Mouse (Mus musculus) neural tube, embryonic 13.5 days (tissue): ENCODE measurements at regions not wholly inside any gene's neighbourhood (a gene's known extent, or its start where the extent isn't known, plus 50 kb on each side); places are given as distances from the start of the nearest gene placed in this dataset.
A peak's percentile ranks its signal among the peaks of the same experiment; 100 is the strongest.

Experiments used
- ATAC-seq: fragments of 200-750 bp; cut with Nextera tagmentation; 2 replicates; pipeline ENCODE4 v1.8.0; 2017; ENCODE audit warnings: low read depth, mild to moderate bottlenecking, moderate TSS enrichment, moderate library complexity
- H3K27ac ChIP-seq: fragments of 300-500 bp; sonication (generic); replicated peaks from 2 replicates; pipeline ENCODE4 v1.5.1; 2015; ENCODE audit warnings: moderate library complexity, mild to moderate bottlenecking, inconsistent platforms
- H3K27me3 ChIP-seq: fragments of 300-500 bp; sonication (generic); 2 replicates; pipeline ENCODE4 v1.6.1; 2015; ENCODE audit warnings: mild to moderate bottlenecking, inconsistent platforms
- H3K36me3 ChIP-seq: fragments of 300-500 bp; sonication (generic); 2 replicates; pipeline ENCODE4 v1.6.1; 2015; ENCODE audit warnings: mild to moderate bottlenecking, inconsistent platforms
- H3K4me1 ChIP-seq: fragments of 300-500 bp; sonication (generic); replicated peaks from 2 replicates; pipeline ENCODE4 v1.6.1; 2015; ENCODE audit warnings: inconsistent platforms
- H3K4me2 ChIP-seq: fragments of 300-500 bp; sonication (generic); 2 replicates; pipeline ENCODE4 v1.6.1; 2015; ENCODE audit warnings: inconsistent platforms, mild to moderate bottlenecking, moderate library complexity
- H3K4me3 ChIP-seq: fragments of 300-500 bp; sonication (generic); 2 replicates; pipeline ENCODE4 v1.5.1; 2015; ENCODE audit warnings: mild to moderate bottlenecking, inconsistent platforms
- H3K9ac ChIP-seq: fragments of 300-500 bp; sonication (generic); 2 replicates; pipeline ENCODE4 v1.6.1; 2015; ENCODE audit warnings: moderate library complexity, mild to moderate bottlenecking, inconsistent platforms
- H3K9me3 ChIP-seq: fragments of 300-500 bp; sonication (generic); 2 replicates; pipeline ENCODE4 v1.6.1; 2016; ENCODE audit warnings: inconsistent platforms
- WGBS: fragments of 180-500 bp; shearing (Covaris S2); methylation state at CpG from one replicate; pipeline ENCODE4 v1.1.7; 2015; 5-methylcytosine and 5-hydroxymethylcytosine counted together

- no peaks in the 10 kb centered on the region for H3K27me3 ChIP-seq
- no peak for ATAC-seq
- peaks cover 23% of the 10 kb centered on the region for H3K4me1 ChIP-seq
- no peaks in the 10 kb centered on the region for H3K9me3 ChIP-seq
- 70% methylated on average over 3 of the region's 3 CpGs for WGBS
- no peak overlapping the region for H3K4me2 ChIP-seq
- H3K27ac ChIP-seq = peak overlapping the region; percentile 79
- no peak overlapping the region for H3K4me3 ChIP-seq
- H3K36me3 ChIP-seq = no peaks in the 10 kb centered on the region
- H3K9ac ChIP-seq = no peak overlapping the region
These were observed 59.1 kb upstream of the Npvf start for GRCm38 (mm10) chr6:50713297-50713696.

GRCm38 (mm10) chr6:50718631-50719030 is 64.4 kb upstream of the Npvf start:
- no peaks in the 10 kb centered on the region for H3K27me3 ChIP-seq
- H3K4me2 ChIP-seq = no peak overlapping the region
- H3K27ac ChIP-seq = no peak overlapping the region
- WGBS = 20% methylated on average over 4 of the region's 4 CpGs
- H3K4me3 ChIP-seq = no peak overlapping the region
- H3K9me3 ChIP-seq = no peaks in the 10 kb centered on the region
- no peaks in the 10 kb centered on the region for H3K36me3 ChIP-seq
- H3K4me1 ChIP-seq = peaks cover 14% of the 10 kb centered on the region; the same call in 1 of the 2 replicates
- no peak for ATAC-seq
- H3K9ac ChIP-seq = no peak overlapping the region

GRCm38 (mm10) chr6:50720346-50720745 is 66.1 kb upstream of the Npvf start:
- H3K27me3 ChIP-seq = no peaks in the 10 kb centered on the region
- no peak overlapping the region for H3K4me3 ChIP-seq
- WGBS = 70% methylated on average over 4 of the region's 4 CpGs
- H3K36me3 ChIP-seq = no peaks in the 10 kb centered on the region
- ATAC-seq = no peak
- H3K4me2 ChIP-seq = no peak overlapping the region
- H3K27ac ChIP-seq = no peak overlapping the region
- H3K4me1 ChIP-seq = 0 out of 2 replicates have a peak, but pooled peaks cover under 1% of the 10 kb centered on the region
- no peak overlapping the region for H3K9ac ChIP-seq
- no peaks in the 10 kb centered on the region for H3K9me3 ChIP-seq

GRCm38 (mm10) chr6:50725640-50726039 is 71.4 kb upstream of the Npvf start:
- Histone ChIP-seq H3K9me3 (no peaks in the 10 kb centered on the region), H3K9ac (no peak overlapping the region), H3K4me3 (no peak overlapping the region), H3K27me3 (no peaks in the 10 kb centered on the region), H3K4me1 (peaks cover 17% of the 10 kb centered on the region), H3K4me2 (no peak overlapping the region), H3K36me3 (no peaks in the 10 kb centered on the region), H3K27ac (0 out of 2 replicates have a peak overlapping the region, but pooled peaks have one; percentile 23)
- peak; percentile 72 for ATAC-seq
- WGBS = 60% methylated on average over 3 of the region's 3 CpGs

- H3K9me3 ChIP-seq = no peaks in the 10 kb centered on the region
- no peaks in the 10 kb centered on the region for H3K27me3 ChIP-seq
- H3K4me3 ChIP-seq = no peak overlapping the region
- H3K4me2 ChIP-seq = no peak overlapping the region
- no peaks in the 10 kb centered on the region for H3K36me3 ChIP-seq
- 0 out of 2 replicates have a peak overlapping the region, but pooled peaks have one; percentile 28 for H3K27ac ChIP-seq
- peaks cover 23% of the 10 kb centered on the region for H3K4me1 ChIP-seq
- ATAC-seq = peak; percentile 52
- 61% methylated on average over 9 of the region's 9 CpGs for WGBS
- H3K9ac ChIP-seq = no peak overlapping the region
These were observed 71.9 kb upstream of the Npvf start for GRCm38 (mm10) chr6:50726166-50726591.

GRCm38 (mm10) chr6:50730744-50731718 is 76.8 kb upstream of the Npvf start:
- peak overlapping the region; percentile 39 for H3K27ac ChIP-seq
- H3K9me3 ChIP-seq = no peaks in the 10 kb centered on the region
- H3K4me2 ChIP-seq = no peak overlapping the region
- WGBS = 36% methylated on average over 14 of the region's 14 CpGs
- no peaks in the 10 kb centered on the region for H3K36me3 ChIP-seq
- H3K4me1 ChIP-seq = peaks cover 36% of the 10 kb centered on the region
- no peak overlapping the region for H3K4me3 ChIP-seq
- H3K9ac ChIP-seq = no peak overlapping the region
- ATAC-seq = no peak
- H3K27me3 ChIP-seq = no peaks in the 10 kb centered on the region

- H3K36me3 ChIP-seq = no peaks in the 10 kb centered on the region
- H3K9ac ChIP-seq = no peak overlapping the region
- H3K9me3 ChIP-seq = no peaks in the 10 kb centered on the region
- peaks cover 28% of the 10 kb centered on the region for H3K4me1 ChIP-seq
- no peak for ATAC-seq
- no peak overlapping the region for H3K27ac ChIP-seq
- H3K4me3 ChIP-seq = no peak overlapping the region
- 95% methylated on average over 2 of the region's 2 CpGs for WGBS
- H3K4me2 ChIP-seq = no peak overlapping the region
- no peaks in the 10 kb centered on the region for H3K27me3 ChIP-seq
These were observed 80.5 kb upstream of the Npvf start for GRCm38 (mm10) chr6:50734701-50735100.

GRCm38 (mm10) chr6:50735825-50736224 is 81.6 kb upstream of the Npvf start:
- Histone ChIP-seq H3K9me3 (no peaks in the 10 kb centered on the region), H3K4me2 (no peak overlapping the region), H3K4me1 (peaks cover 24% of the 10 kb centered on the region), H3K27ac (peak overlapping the region; percentile 65), H3K4me3 (no peak overlapping the region), H3K27me3 (no peaks in the 10 kb centered on the region), H3K9ac (no peak overlapping the region), H3K36me3 (no peaks in the 10 kb centered on the region)
- 48% methylated on average over 2 of the region's 2 CpGs for WGBS
- no peak for ATAC-seq

GRCm38 (mm10) chr6:50742009-50742408 is 87.8 kb upstream of the Npvf start:
- H3K4me2 ChIP-seq = no peak overlapping the region
- no peak overlapping the region for H3K4me3 ChIP-seq
- no peak for ATAC-seq
- 76% methylated on average over 4 of the region's 4 CpGs for WGBS
- no peaks in the 10 kb centered on the region for H3K36me3 ChIP-seq
- H3K9me3 ChIP-seq = no peaks in the 10 kb centered on the region
- H3K27ac ChIP-seq = no peak overlapping the region
- no peaks in the 10 kb centered on the region for H3K4me1 ChIP-seq
- no peak overlapping the region for H3K9ac ChIP-seq
- no peaks in the 10 kb centered on the region for H3K27me3 ChIP-seq

- peaks cover 7% of the 10 kb centered on the region for H3K4me1 ChIP-seq
- no peaks in the 10 kb centered on the region for H3K9me3 ChIP-seq
- no peak for ATAC-seq
- H3K27ac ChIP-seq = no peak overlapping the region
- no peaks in the 10 kb centered on the region for H3K27me3 ChIP-seq
- no peaks in the 10 kb centered on the region for H3K36me3 ChIP-seq
- H3K4me2 ChIP-seq = no peak overlapping the region
- no peak overlapping the region for H3K4me3 ChIP-seq
- WGBS = 79% methylated on average over 6 of the region's 6 CpGs
- H3K9ac ChIP-seq = no peak overlapping the region
These were observed 90.4 kb upstream of the Npvf start for GRCm38 (mm10) chr6:50744462-50745166.

- ATAC-seq = no peak
- H3K4me1 ChIP-seq = peaks cover 8% of the 10 kb centered on the region
- no peak overlapping the region for H3K9ac ChIP-seq
- H3K27me3 ChIP-seq = no peaks in the 10 kb centered on the region
- no peak overlapping the region for H3K4me2 ChIP-seq
- H3K36me3 ChIP-seq = no peaks in the 10 kb centered on the region
- 84% methylated on average over 7 of the region's 7 CpGs for WGBS
- H3K27ac ChIP-seq = no peak overlapping the region
- H3K9me3 ChIP-seq = no peaks in the 10 kb centered on the region
- H3K4me3 ChIP-seq = no peak overlapping the region
These were observed 98.9 kb upstream of the Npvf start for GRCm38 (mm10) chr6:50753151-50753550.

GRCm38 (mm10) chr6:50754786-50755185 is 100.5 kb upstream of the Npvf start:
- H3K27me3 ChIP-seq = no peaks in the 10 kb centered on the region
- H3K4me1 ChIP-seq = no peaks in the 10 kb centered on the region
- no peak for ATAC-seq
- H3K9ac ChIP-seq = no peak overlapping the region
- WGBS = 90% methylated on average over 12 of the region's 12 CpGs
- no peak overlapping the region for H3K27ac ChIP-seq
- no peaks in the 10 kb centered on the region for H3K36me3 ChIP-seq
- H3K9me3 ChIP-seq = no peaks in the 10 kb centered on the region
- H3K4me2 ChIP-seq = no peak overlapping the region
- no peak overlapping the region for H3K4me3 ChIP-seq
